Mouse (Mus musculus) neutrophil, adult 5-6 weeks (primary cell): ENCODE measurements around the gene Psmd1. TPM values are rescaled to one million over a fixed set of nuclear protein-coding genes. Genes with fewer than 3 reads are reported as not detected.

Experiments
- total RNA-seq: library from RNA; stranded (forward); fragments of 200-1000 nt; gene quantifications from 2 replicates; pipeline ENCODE4 v1.2.3, GENCODE M21; 2017

Gene Psmd1
- total RNA-seq, 1 experiment from 2014 or later: 44.5 TPM

Other genes with a start within 250 kb of the Psmd1 start
- 20.7 and 24.3 TPM in 2 replicates for gene Itm2c, start 170.1 kb upstream of the Psmd1 start, total RNA-seq
- gene 4933407L21Rik, start 135.9 kb upstream of the Psmd1 start, total RNA-seq: 0.23 TPM in 1 of 2 replicates, not detected in the other
- 0.81 and 1.4 TPM in 2 replicates for gene Gpr55, start 103.4 kb upstream of the Psmd1 start, total RNA-seq
- not detected in 2 replicates for gene Spata3, start 47.6 kb upstream of the Psmd1 start, total RNA-seq
- not detected in 2 replicates for gene 2810459M11Rik, start 18.5 kb upstream of the Psmd1 start, total RNA-seq
- not detected in 2 replicates for gene Htr2b, start 47.6 kb downstream of the Psmd1 start, total RNA-seq
- gene Gm21972, start 69.2 kb downstream of the Psmd1 start, total RNA-seq: 8.1 TPM in 1 of 2 replicates, not detected in the other
- gene Armc9, start 90.4 kb downstream of the Psmd1 start, total RNA-seq: 6.0 and 8.7 TPM in 2 replicates
- 1.8 and 3.4 TPM in 2 replicates for gene B3gnt7, start 238.4 kb downstream of the Psmd1 start, total RNA-seq